Mouse (Mus musculus) thymus, postnatal 0 days (tissue): ENCODE results near the gene Prr7. TPM values are rescaled to one million over a fixed set of nuclear protein-coding genes. Genes with fewer than 3 reads are reported as not detected.

Experiments
- DNase-seq: peaks from one replicate; pipeline ENCODE4 v3.0.0-alpha.2; 2015; ENCODE audit warnings: low spot score
- polyA plus RNA-seq: library from polyadenylated mRNA; unstranded; fragments of >200 nt; fragmentation: Nextera tagmentation; extraction: Ambion mirVana; gene quantifications from 2 replicates; pipeline ENCODE4 v1.2.1, GENCODE M21; 2015

Gene Prr7
- polyA plus RNA-seq, 1 experiment from 2014 or later, result 0.46 TPM

GRCm38 (mm10) chr13:55448131-55448530 is 15.9 kb upstream of the Prr7 start:
- DNase-seq, result no peak

GRCm38 (mm10) chr13:55449205-55449604 is 14.9 kb upstream of the Prr7 start:
- peak; percentile 50 for DNase-seq

- DNase-seq, result peak; percentile 71
These were observed 14.2 kb upstream of the Prr7 start for GRCm38 (mm10) chr13:55449679-55450441.

GRCm38 (mm10) chr13:55450511-55450980 is 13.5 kb upstream of the Prr7 start:
- DNase-seq, result no peak

- no peak for DNase-seq
These were observed 12.8 kb upstream of the Prr7 start for GRCm38 (mm10) chr13:55451296-55451695.

- no peak for DNase-seq
These were observed 12.1 kb upstream of the Prr7 start for GRCm38 (mm10) chr13:55451785-55452549.

- DNase-seq, result peak; percentile 36
These were observed 1.1 kb upstream of the Prr7 start for GRCm38 (mm10) chr13:55462965-55463364.

GRCm38 (mm10) chr13:55463399-55464026 is 554 bp upstream of the Prr7 start:
- no peak for DNase-seq

GRCm38 (mm10) chr13:55465184-55465583 is 1.1 kb downstream of the Prr7 start:
- no peak for DNase-seq

- peak; percentile 21 for DNase-seq
These were observed 1.9 kb downstream of the Prr7 start for GRCm38 (mm10) chr13:55465830-55466440.

GRCm38 (mm10) chr13:55468851-55469560 is 4.9 kb downstream of the Prr7 start:
- DNase-seq, result no peak

GRCm38 (mm10) chr13:55470372-55470771 is 6.3 kb downstream of the Prr7 start:
- DNase-seq, result no peak

GRCm38 (mm10) chr13:55471156-55471818 is 7.2 kb downstream of the Prr7 start:
- DNase-seq, result peak; percentile 85

- DNase-seq, result no peak
These were observed 7.7 kb downstream of the Prr7 start for GRCm38 (mm10) chr13:55471819-55472131.

- peak; percentile 46 for DNase-seq
These were observed 8.3 kb downstream of the Prr7 start for GRCm38 (mm10) chr13:55472132-55473022.

- peak; percentile 49 for DNase-seq
These were observed 9.2 kb downstream of the Prr7 start for GRCm38 (mm10) chr13:55473076-55473831.

GRCm38 (mm10) chr13:55473961-55474360 is 9.9 kb downstream of the Prr7 start:
- no peak for DNase-seq

GRCm38 (mm10) chr13:55474621-55475069 is 10.6 kb downstream of the Prr7 start:
- no peak for DNase-seq

GRCm38 (mm10) chr13:55475750-55476149 is 11.7 kb downstream of the Prr7 start:
- DNase-seq, result no peak
